ENCODE assay signal across 18 mouse cellular contexts in the genomic region with DNA sequence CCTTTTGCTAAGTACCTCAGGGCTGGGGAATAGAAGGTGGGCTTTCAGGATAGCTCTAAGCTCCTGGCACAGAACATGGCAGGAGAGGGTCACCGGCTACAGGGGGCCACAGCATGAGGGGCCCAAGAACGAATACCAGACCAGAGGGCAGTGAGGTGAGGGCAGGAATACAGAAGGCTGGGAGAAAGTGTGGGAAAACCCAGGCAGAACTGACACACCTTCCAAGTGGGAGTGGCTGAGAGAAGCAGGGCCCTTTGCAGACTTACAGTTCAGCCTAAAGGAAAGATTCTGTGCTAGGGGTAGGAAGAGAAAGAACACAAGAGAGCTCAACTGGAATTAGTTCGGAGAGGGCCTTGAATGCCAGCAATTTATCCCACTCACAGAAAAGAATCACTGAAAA.
DNase-seq lines count a peak whose midpoint lies in the region; TF ChIP-seq lines count a peak whose summit lies in the region.
"Had no signal": no experiment of that assay in that cellular context is flagged by ENCODE, and none has a peak within 500 bp of the region (broad histone marks: within the 10 kb centered on the region; RNA-seq: fewer than 3 reads in every experiment).

No protein-coding gene starts in this region.

- no peak for TF ChIP-seq CTCF in gastrocnemius, adult 2 months (IDR thresholded peaks at IDR 0.05)
- no peak for TF ChIP-seq CTCF in kidney, adult 2 months (conservative IDR thresholded peaks at IDR 0.05; ENCODE audit: insufficient read depth, insufficient read length, low read depth, low read length)
- no peak for TF ChIP-seq CTCF in testis, adult 2 months (IDR thresholded peaks at IDR 0.05; ENCODE audit: control insufficient read depth, insufficient read depth, insufficient replicate concordance, low read depth, low read length)
- no peak for TF ChIP-seq CTCF in olfactory bulb, adult 2 months (IDR thresholded peaks at IDR 0.05; ENCODE audit: insufficient read depth, low read depth, low read length)

- H3K4me3 ChIP-seq in gastrocnemius, adult 2 months, result no peak overlapping the region
- H3K4me3 ChIP-seq in kidney, adult 2 months (ENCODE audit: insufficient read depth, low read depth, low read length), result no peak overlapping the region
- peak overlapping the region; percentile 71 for H3K4me3 ChIP-seq in testis, adult 2 months (ENCODE audit: control insufficient read depth, low read depth, low read length)
- H3K4me3 ChIP-seq in olfactory bulb, adult 2 months (ENCODE audit: insufficient read depth, low read depth, low read length), result no peak overlapping the region
- H3K4me3 ChIP-seq: embryonic facial prominence, embryonic 15.5 days; erythroblast, embryonic 14.5 days; forebrain, embryonic 10.5 days; hindbrain, embryonic 12.5 days had no signal

- WGBS in kidney, adult 2 months, result 83% methylated on average over 3 of the region's 3 CpGs
- 79% methylated on average over 3 of the region's 3 CpGs for WGBS in olfactory bulb, adult 2 months

- no peak for DNase-seq in gastrocnemius, adult 2 months
- DNase-seq in gastrocnemius, postnatal 36 days, result no peak
- no peak for DNase-seq in kidney, adult 2 months
- no peak for DNase-seq in kidney, postnatal 10 days
- DNase-seq in testis, postnatal 14 days (ENCODE audit: low spot score), result no peak
- DNase-seq in urinary bladder, adult 2 months (ENCODE audit: low spot score), result no peak
- DNase-seq: adrenal gland, postnatal 10 days; B cell, adult 2 months; cerebellum, adult 11-12 months; cerebellum, adult 9-11 months; embryo, embryonic 11 days; heart, postnatal 4 days had no signal

- H3K27me3 ChIP-seq in kidney, adult 2 months (replicated peaks; ENCODE audit: control insufficient read depth, insufficient read depth, low read length), result no peaks in the 10 kb centered on the region
- no peaks in the 10 kb centered on the region for H3K27me3 ChIP-seq in testis, adult 2 months (ENCODE audit: control insufficient read depth, insufficient read depth, low read length)
- H3K27me3 ChIP-seq: embryonic facial prominence, embryonic 15.5 days; hindbrain, embryonic 12.5 days had no signal

- intact Hi-C loops in gastrocnemius, adult 2 months (cut with DNase I), result no loop called here
- intact Hi-C loops in gastrocnemius, postnatal 36 days (cut with DNase I), result no loop called here

- peak overlapping the region; percentile 88 for H3K27ac ChIP-seq in gastrocnemius, adult 2 months
- peak overlapping the region; percentile 53 for H3K27ac ChIP-seq in kidney, adult 2 months (ENCODE audit: insufficient read depth, low read depth, low read length)
- H3K27ac ChIP-seq in testis, adult 2 months (ENCODE audit: control insufficient read depth, insufficient read depth, low read depth, low read length), result no peak overlapping the region
- H3K27ac ChIP-seq in olfactory bulb, adult 2 months (ENCODE audit: insufficient read depth, low read depth, low read length), result 0 out of 2 replicates have a peak overlapping the region, but pooled peaks have one; percentile 22
- H3K27ac ChIP-seq: embryonic facial prominence, embryonic 15.5 days; forebrain, embryonic 10.5 days; hindbrain, embryonic 12.5 days had no signal

- peaks cover 31% of the 10 kb centered on the region; the same call in 1 of the 2 replicates for H3K4me1 ChIP-seq in kidney, adult 2 months (ENCODE audit: control insufficient read depth, insufficient read depth, low read length)
- no peaks in the 10 kb centered on the region; the same call in none of the 2 replicates for H3K4me1 ChIP-seq in testis, adult 2 months (ENCODE audit: control insufficient read depth, insufficient read depth, low read length)
- H3K4me1 ChIP-seq in olfactory bulb, adult 2 months (ENCODE audit: control insufficient read depth, insufficient read depth, low read length), result peaks cover 22% of the 10 kb centered on the region
- H3K4me1 ChIP-seq: embryonic facial prominence, embryonic 15.5 days had no signal

- TF ChIP-seq POLR2A in kidney, adult 2 months (IDR thresholded peaks at IDR 0.05; ENCODE audit: low read depth, low read length), result no peak
- no peak for TF ChIP-seq POLR2A in testis, adult 2 months (IDR thresholded peaks at IDR 0.05; ENCODE audit: control insufficient read depth, low read depth, low read length)
- no peak for TF ChIP-seq POLR2A in olfactory bulb, adult 2 months (IDR thresholded peaks at IDR 0.05; ENCODE audit: insufficient read depth, low read depth, low read length)

- no peaks in the 10 kb centered on the region for H3K36me3 ChIP-seq in kidney, adult 2 months (ENCODE audit: control insufficient read depth, insufficient read depth, low read length)
- H3K36me3 ChIP-seq in testis, adult 2 months (ENCODE audit: control insufficient read depth, insufficient read depth, low read length), result no peaks in the 10 kb centered on the region
- H3K36me3 ChIP-seq: embryonic facial prominence, embryonic 15.5 days; forebrain, embryonic 10.5 days; hindbrain, embryonic 12.5 days had no signal
